Mouse (Mus musculus): ENCODE data around the gene Cavin3. TPM values are rescaled to one million over a fixed set of nuclear protein-coding genes. Genes with fewer than 3 reads are reported as not detected.

Cavin3 gene
- polyA plus RNA-seq, 1 experiment from 2014 or later: 72.5 TPM

- Histone ChIP-seq H3K27me3 (no peaks in the 10 kb centered on the region), H3K27ac (no peak overlapping the region), H3K4me3 (no peak overlapping the region), H3K4me2 (no peak overlapping the region), H3K9me3 (no peaks in the 10 kb centered on the region), H3K36me3 (no peaks in the 10 kb centered on the region), H3K9ac (no peak overlapping the region), H3K4me1 (0 out of 2 replicates have a peak, but pooled peaks cover 9% of the 10 kb centered on the region)
- WGBS: 80% methylated on average over 5 of the region's 5 CpGs
- ATAC-seq (ENCODE audit: insufficient number of reproducible peaks, insufficient read depth, low FRiP score, low TSS enrichment, low read depth): no peak
Measured at GRCm38 (mm10) chr7:105510143-105510542, 28.0 kb upstream of the Cavin3 start.

GRCm38 (mm10) chr7:105507257-105507656 lies 25.2 kb upstream of the Cavin3 start:
- Histone ChIP-seq H3K9ac (no peak overlapping the region), H3K27me3 (no peaks in the 10 kb centered on the region), H3K4me2 (no peak overlapping the region), H3K4me1 (no peaks in the 10 kb centered on the region), H3K9me3 (no peaks in the 10 kb centered on the region), H3K27ac (no peak overlapping the region), H3K4me3 (no peak overlapping the region), H3K36me3 (no peaks in the 10 kb centered on the region)
- 73% methylated on average over 4 of the region's 4 CpGs for WGBS
- ATAC-seq (ENCODE audit: insufficient number of reproducible peaks, insufficient read depth, low FRiP score, low TSS enrichment, low read depth): no peak

- no peak overlapping the region for H3K4me3 ChIP-seq
- H3K9me3 ChIP-seq: no peaks in the 10 kb centered on the region
- WGBS: 86% methylated on average over 4 of the region's 4 CpGs
- no peaks in the 10 kb centered on the region for H3K4me1 ChIP-seq
- H3K36me3 ChIP-seq: no peaks in the 10 kb centered on the region
- H3K4me2 ChIP-seq: no peak overlapping the region
- no peak overlapping the region for H3K27ac ChIP-seq
- no peak for ATAC-seq (ENCODE audit: insufficient number of reproducible peaks, insufficient read depth, low FRiP score, low TSS enrichment, low read depth)
- no peaks in the 10 kb centered on the region for H3K27me3 ChIP-seq
- no peak overlapping the region for H3K9ac ChIP-seq
Measured at GRCm38 (mm10) chr7:105501984-105502383, 19.9 kb upstream of the Cavin3 start.

- Histone ChIP-seq H3K27ac (no peak overlapping the region), H3K9me3 (no peaks in the 10 kb centered on the region), H3K9ac (no peak overlapping the region), H3K4me3 (no peak overlapping the region), H3K27me3 (no peaks in the 10 kb centered on the region), H3K4me2 (no peak overlapping the region), H3K4me1 (no peaks in the 10 kb centered on the region), H3K36me3 (no peaks in the 10 kb centered on the region)
- 69% methylated on average over 1 of the region's 1 CpGs for WGBS
- no peak for ATAC-seq (ENCODE audit: insufficient number of reproducible peaks, insufficient read depth, low FRiP score, low TSS enrichment, low read depth)
Measured at GRCm38 (mm10) chr7:105499676-105500075, 17.6 kb upstream of the Cavin3 start.

- Histone ChIP-seq H3K9me3 (no peaks in the 10 kb centered on the region), H3K27ac (no peak overlapping the region), H3K4me2 (no peak overlapping the region), H3K36me3 (no peaks in the 10 kb centered on the region), H3K4me1 (no peaks in the 10 kb centered on the region), H3K4me3 (no peak overlapping the region), H3K9ac (no peak overlapping the region), H3K27me3 (no peaks in the 10 kb centered on the region)
- ATAC-seq (ENCODE audit: insufficient number of reproducible peaks, insufficient read depth, low FRiP score, low TSS enrichment, low read depth): no peak
- 21% methylated on average over 10 of the region's 10 CpGs for WGBS
Measured at GRCm38 (mm10) chr7:105498854-105499492, 16.9 kb upstream of the Cavin3 start.

GRCm38 (mm10) chr7:105497881-105498280 lies 15.8 kb upstream of the Cavin3 start:
- no peaks in the 10 kb centered on the region for H3K36me3 ChIP-seq
- H3K27me3 ChIP-seq: no peaks in the 10 kb centered on the region
- ATAC-seq (ENCODE audit: insufficient number of reproducible peaks, insufficient read depth, low FRiP score, low TSS enrichment, low read depth): no peak
- H3K27ac ChIP-seq: no peak overlapping the region
- no peaks in the 10 kb centered on the region for H3K4me1 ChIP-seq
- no peaks in the 10 kb centered on the region for H3K9me3 ChIP-seq
- 87% methylated on average over 3 of the region's 3 CpGs for WGBS
- no peak overlapping the region for H3K4me3 ChIP-seq
- no peak overlapping the region for H3K4me2 ChIP-seq
- H3K9ac ChIP-seq: no peak overlapping the region

- H3K27ac ChIP-seq: peak overlapping the region; percentile 16; the same call in 1 of the 2 replicates
- H3K9me3 ChIP-seq: no peaks in the 10 kb centered on the region
- H3K36me3 ChIP-seq: no peaks in the 10 kb centered on the region
- no peak overlapping the region for H3K4me2 ChIP-seq
- WGBS: 77% methylated on average over 6 of the region's 6 CpGs
- H3K4me1 ChIP-seq: no peaks in the 10 kb centered on the region; the same call in 1 of the 2 replicates
- ATAC-seq (ENCODE audit: insufficient number of reproducible peaks, insufficient read depth, low FRiP score, low TSS enrichment, low read depth): no peak
- H3K27me3 ChIP-seq: no peaks in the 10 kb centered on the region
- H3K4me3 ChIP-seq: no peak overlapping the region
- no peak overlapping the region for H3K9ac ChIP-seq
Measured at GRCm38 (mm10) chr7:105487104-105487876, 5.2 kb upstream of the Cavin3 start.

GRCm38 (mm10) chr7:105485029-105485428 lies 2.9 kb upstream of the Cavin3 start:
- Histone ChIP-seq H3K4me1 (peaks cover 21% of the 10 kb centered on the region), H3K4me3 (no peak overlapping the region), H3K27me3 (no peaks in the 10 kb centered on the region; the same call in 1 of the 2 replicates), H3K27ac (no peak overlapping the region), H3K9ac (no peak overlapping the region), H3K9me3 (no peaks in the 10 kb centered on the region), H3K4me2 (no peak overlapping the region), H3K36me3 (no peaks in the 10 kb centered on the region)
- no peak for ATAC-seq (ENCODE audit: insufficient number of reproducible peaks, insufficient read depth, low FRiP score, low TSS enrichment, low read depth)
- WGBS: 58% methylated on average over 5 of the region's 5 CpGs

GRCm38 (mm10) chr7:105482426-105482825 lies 326 bp upstream of the Cavin3 start:
- WGBS: 28% methylated on average over 8 of the region's 8 CpGs
- ATAC-seq (ENCODE audit: insufficient number of reproducible peaks, insufficient read depth, low FRiP score, low TSS enrichment, low read depth): no peak
- peak overlapping the region; percentile 88 for H3K27ac ChIP-seq
- H3K27me3 ChIP-seq: no peaks in the 10 kb centered on the region; the same call in 1 of the 2 replicates
- H3K4me2 ChIP-seq: peak overlapping the region; percentile 82
- peaks cover 21% of the 10 kb centered on the region for H3K4me1 ChIP-seq
- peak overlapping the region; percentile 53 for H3K4me3 ChIP-seq
- H3K36me3 ChIP-seq: no peaks in the 10 kb centered on the region
- no peaks in the 10 kb centered on the region for H3K9me3 ChIP-seq
- peak overlapping the region; percentile 87 for H3K9ac ChIP-seq

GRCm38 (mm10) chr7:105480561-105481504 lies 1.3 kb downstream of the Cavin3 start:
- ATAC-seq (ENCODE audit: insufficient number of reproducible peaks, insufficient read depth, low FRiP score, low TSS enrichment, low read depth): 0 out of 2 replicates have a peak, but pooled peaks have one; percentile 1
- H3K4me3 ChIP-seq: peak overlapping the region; percentile 53
- no peaks in the 10 kb centered on the region; the same call in 1 of the 2 replicates for H3K27me3 ChIP-seq
- H3K36me3 ChIP-seq: no peaks in the 10 kb centered on the region
- H3K4me2 ChIP-seq: peak overlapping the region; percentile 82
- 62% methylated on average over 23 of the region's 23 CpGs for WGBS
- H3K27ac ChIP-seq: peak overlapping the region; percentile 88
- peak overlapping the region; percentile 87 for H3K9ac ChIP-seq
- H3K9me3 ChIP-seq: no peaks in the 10 kb centered on the region
- peaks cover 21% of the 10 kb centered on the region for H3K4me1 ChIP-seq

GRCm38 (mm10) chr7:105480081-105480480 lies 2.0 kb downstream of the Cavin3 start:
- WGBS: 41% methylated on average over 5 of the region's 5 CpGs
- H3K27me3 ChIP-seq: no peaks in the 10 kb centered on the region; the same call in 1 of the 2 replicates
- ATAC-seq (ENCODE audit: insufficient number of reproducible peaks, insufficient read depth, low FRiP score, low TSS enrichment, low read depth): no peak
- no peaks in the 10 kb centered on the region for H3K36me3 ChIP-seq
- H3K9me3 ChIP-seq: no peaks in the 10 kb centered on the region
- peak overlapping the region; percentile 88; the same call in 1 of the 2 replicates for H3K27ac ChIP-seq
- peak overlapping the region; percentile 82 for H3K4me2 ChIP-seq
- no peak overlapping the region for H3K9ac ChIP-seq
- H3K4me3 ChIP-seq: no peak overlapping the region
- H3K4me1 ChIP-seq: peaks cover 21% of the 10 kb centered on the region

Data from embryonic facial prominence, embryonic 13.5 days (tissue).